Mouse (Mus musculus) stomach, embryonic 15.5 days (tissue): ENCODE results near the gene Kndc1. TPM values are rescaled to one million over a fixed set of nuclear protein-coding genes. Genes with fewer than 3 reads are reported as not detected.

ENCODE experiments used
- ATAC-seq: fragments of 200-750 bp; cut with Nextera tagmentation; 2 replicates; pipeline ENCODE4 v1.8.0; 2017; ENCODE audit warnings: low read depth, moderate number of reproducible peaks, moderate TSS enrichment; ENCODE audit not compliant: insufficient read depth, low FRiP score
- H3K27ac ChIP-seq: fragments of 300-500 bp; sonication (generic); 2 replicates; pipeline ENCODE4 v1.5.1; 2015; ENCODE audit warnings: mild to moderate bottlenecking, inconsistent platforms
- H3K27me3 ChIP-seq: fragments of 300-500 bp; sonication (generic); replicated peaks from 2 replicates; pipeline ENCODE4 v1.6.1; 2015; ENCODE audit warnings: inconsistent platforms
- H3K36me3 ChIP-seq: fragments of 300-500 bp; sonication (generic); 2 replicates; pipeline ENCODE4 v1.6.1; 2015; ENCODE audit warnings: inconsistent platforms
- H3K4me1 ChIP-seq: fragments of 300-500 bp; sonication (generic); 2 replicates; pipeline ENCODE4 v1.6.1; 2015; ENCODE audit warnings: inconsistent platforms
- H3K4me2 ChIP-seq: fragments of 300-500 bp; sonication (generic); 2 replicates; pipeline ENCODE4 v1.6.1; 2015; ENCODE audit warnings: mild to moderate bottlenecking, inconsistent platforms
- H3K4me3 ChIP-seq: fragments of 300-500 bp; sonication (generic); replicated peaks from 2 replicates; pipeline ENCODE4 v1.5.1; 2015; ENCODE audit warnings: inconsistent platforms
- H3K9ac ChIP-seq: fragments of 300-500 bp; sonication (generic); 2 replicates; pipeline ENCODE4 v1.6.1; 2015; ENCODE audit warnings: inconsistent platforms
- H3K9me3 ChIP-seq: fragments of 300-500 bp; sonication (generic); 2 replicates; pipeline ENCODE4 v1.6.1; 2016; ENCODE audit warnings: inconsistent platforms
- WGBS: fragments of 180-500 bp; shearing (Covaris S2); methylation state at CpG from one replicate; pipeline ENCODE4 v1.1.7; 2015; 5-methylcytosine and 5-hydroxymethylcytosine counted together
- polyA plus RNA-seq: library from polyadenylated mRNA; unstranded; fragments of >200 nt; fragmentation: Nextera tagmentation; extraction: Ambion mirVana; gene quantifications from 2 replicates; pipeline ENCODE4 v1.2.1, GENCODE M21; 2015

Kndc1 gene
- polyA plus RNA-seq, 1 experiment from 2014 or later, result 0.14 TPM

DNA sequence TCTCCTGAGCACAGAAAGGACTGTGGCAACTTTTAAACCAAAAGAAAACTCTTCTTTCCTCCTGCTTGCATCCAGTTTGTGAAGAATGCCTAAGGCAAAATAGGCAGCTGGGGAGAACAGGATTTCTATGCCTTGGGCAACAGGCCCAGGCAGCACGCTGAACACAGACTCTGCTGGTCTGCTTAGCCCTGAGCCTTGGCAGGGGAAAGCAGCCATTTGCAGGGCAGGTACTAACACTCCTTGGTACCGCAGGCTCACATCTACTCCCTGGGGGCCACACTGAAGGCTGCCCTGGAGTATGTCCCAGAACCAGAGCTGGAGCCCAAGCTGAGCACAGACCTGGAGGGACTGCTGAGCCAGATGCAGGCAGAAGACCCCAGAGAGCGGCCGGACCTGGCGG, 13.7 kb downstream of the Kndc1 start:
- Histone ChIP-seq H3K9me3 (no peaks in the 10 kb centered on the region), H3K27me3 (no peaks in the 10 kb centered on the region), H3K9ac (no peak overlapping the region), H3K36me3 (no peaks in the 10 kb centered on the region), H3K4me3 (no peak overlapping the region), H3K4me2 (no peak overlapping the region), H3K27ac (0 out of 2 replicates have a peak overlapping the region, but pooled peaks have one; percentile 5), H3K4me1 (no peaks in the 10 kb centered on the region)
- ATAC-seq, result no peak
- WGBS, result 56% methylated on average over 5 of the region's 5 CpGs

DNA sequence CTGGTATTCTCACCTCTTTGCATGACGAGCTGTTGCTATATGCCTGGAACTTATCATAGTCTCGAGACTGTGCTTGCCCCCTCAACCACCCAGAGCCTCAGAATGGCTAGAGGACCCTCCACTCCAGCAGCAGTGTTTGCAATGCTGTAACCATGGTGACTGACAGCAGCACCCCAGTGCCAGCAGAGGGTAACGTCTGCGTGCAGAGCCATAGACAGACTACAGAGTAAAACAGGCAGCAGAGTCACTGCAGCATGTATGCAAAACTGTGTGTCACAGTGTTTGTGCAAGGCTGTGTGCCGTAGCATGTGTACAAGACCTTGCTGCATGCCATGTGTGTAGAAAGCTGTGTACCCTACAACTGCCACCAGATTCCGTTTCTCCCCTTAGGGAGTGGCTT, 15.0 kb downstream of the Kndc1 start:
- WGBS, result 51% methylated on average over 6 of the region's 6 CpGs
- Histone ChIP-seq H3K9ac (no peak overlapping the region), H3K27ac (no peak overlapping the region), H3K9me3 (no peaks in the 10 kb centered on the region), H3K4me3 (no peak overlapping the region), H3K36me3 (no peaks in the 10 kb centered on the region), H3K4me2 (no peak overlapping the region), H3K27me3 (peaks cover 9% of the 10 kb centered on the region; the same call in 1 of the 2 replicates), H3K4me1 (peaks cover under 1% of the 10 kb centered on the region; the same call in 1 of the 2 replicates)
- no peak for ATAC-seq

DNA sequence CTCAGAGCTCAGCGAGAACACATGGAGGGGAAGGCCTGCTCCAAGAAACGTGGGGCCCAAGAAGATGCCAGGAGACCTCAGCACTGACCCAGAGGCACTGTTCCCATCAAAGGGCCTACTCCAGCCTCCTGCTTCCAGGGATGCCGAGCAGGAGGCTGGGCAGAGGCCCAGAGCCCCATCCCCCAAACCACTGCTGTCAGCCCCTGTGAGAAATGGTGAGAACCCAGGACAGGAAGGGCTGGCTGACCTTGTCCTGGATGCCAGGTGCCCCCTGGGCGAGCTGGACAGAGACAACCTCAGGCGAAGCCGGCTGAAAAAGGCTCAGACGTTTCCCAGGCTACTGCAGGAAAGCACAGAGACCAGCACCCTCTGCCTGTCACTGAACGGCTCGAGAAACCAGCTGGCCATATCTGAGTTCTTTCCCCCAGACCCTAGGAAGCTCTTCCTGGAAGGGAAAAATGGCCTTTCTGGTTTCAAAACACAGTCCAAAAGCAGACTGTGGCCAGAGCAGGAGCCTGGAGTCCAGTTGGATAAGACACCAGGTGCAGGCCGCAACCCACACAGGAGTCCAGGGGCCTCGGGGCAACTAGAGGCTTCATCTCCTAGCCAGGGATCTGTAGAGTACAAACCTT, 15.8 kb downstream of the Kndc1 start:
- WGBS, result 43% methylated on average over 11 of the region's 11 CpGs
- no peak overlapping the region for H3K4me3 ChIP-seq
- H3K9me3 ChIP-seq, result no peaks in the 10 kb centered on the region
- H3K36me3 ChIP-seq, result no peaks in the 10 kb centered on the region
- H3K4me1 ChIP-seq, result peaks cover 5% of the 10 kb centered on the region; the same call in 1 of the 2 replicates
- peaks cover 9% of the 10 kb centered on the region; the same call in 1 of the 2 replicates for H3K27me3 ChIP-seq
- no peak overlapping the region for H3K27ac ChIP-seq
- no peak for ATAC-seq
- no peak overlapping the region for H3K4me2 ChIP-seq
- H3K9ac ChIP-seq, result no peak overlapping the region

DNA sequence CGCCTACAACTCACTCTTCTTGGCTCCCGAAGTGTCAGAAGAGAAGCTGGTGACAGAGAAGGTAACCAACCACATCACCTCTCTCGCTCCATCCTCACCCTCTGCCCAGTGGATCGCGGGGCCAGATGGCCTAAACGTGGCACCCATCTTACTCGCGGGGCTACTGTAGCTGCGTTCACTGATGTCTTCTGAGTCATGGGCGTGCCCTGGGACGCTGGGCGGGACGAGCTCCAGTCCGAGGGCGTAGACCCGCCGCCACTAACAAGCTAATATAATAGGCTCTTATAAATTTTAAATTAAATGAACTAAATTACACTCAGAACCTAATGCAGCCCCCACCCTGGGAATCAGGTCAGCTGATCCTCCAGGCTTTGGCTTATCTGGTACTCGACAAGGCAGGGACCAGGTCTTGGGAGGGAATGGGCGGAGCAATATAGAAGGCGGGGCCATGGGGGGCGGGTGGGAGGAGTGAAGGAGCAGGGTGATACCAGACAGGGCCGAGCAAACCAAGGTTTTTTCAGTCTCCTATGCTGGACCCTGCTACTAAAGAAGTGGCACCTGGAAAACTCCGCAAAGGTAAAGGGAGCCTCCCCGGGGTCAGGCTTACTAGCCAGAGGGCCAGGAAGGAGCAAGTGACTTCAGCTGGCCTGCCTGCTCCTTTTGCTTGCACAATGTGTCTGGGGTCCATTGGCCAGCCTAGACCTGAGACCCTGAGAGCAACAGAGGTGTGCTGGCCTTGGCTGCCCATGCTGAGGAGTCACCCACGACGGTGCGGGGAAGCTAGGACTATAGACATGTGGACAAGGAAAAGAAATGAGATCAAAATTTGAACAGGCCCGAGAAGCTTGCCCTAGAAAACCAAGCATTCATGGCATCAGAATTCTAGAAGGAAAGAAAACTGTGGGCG, 19.9 kb downstream of the Kndc1 start:
- Histone ChIP-seq H3K27ac (no peak overlapping the region), H3K9ac (no peak overlapping the region), H3K9me3 (no peaks in the 10 kb centered on the region), H3K4me3 (peak overlapping the region; percentile 28), H3K36me3 (no peaks in the 10 kb centered on the region), H3K4me1 (peaks cover 5% of the 10 kb centered on the region; the same call in 1 of the 2 replicates), H3K4me2 (peak overlapping the region; percentile 54), H3K27me3 (peaks cover 9% of the 10 kb centered on the region; the same call in 1 of the 2 replicates)
- 11% methylated on average over 29 of the region's 29 CpGs for WGBS
- ATAC-seq, result 0 out of 2 replicates have a peak, but pooled peaks have one; percentile 66

DNA sequence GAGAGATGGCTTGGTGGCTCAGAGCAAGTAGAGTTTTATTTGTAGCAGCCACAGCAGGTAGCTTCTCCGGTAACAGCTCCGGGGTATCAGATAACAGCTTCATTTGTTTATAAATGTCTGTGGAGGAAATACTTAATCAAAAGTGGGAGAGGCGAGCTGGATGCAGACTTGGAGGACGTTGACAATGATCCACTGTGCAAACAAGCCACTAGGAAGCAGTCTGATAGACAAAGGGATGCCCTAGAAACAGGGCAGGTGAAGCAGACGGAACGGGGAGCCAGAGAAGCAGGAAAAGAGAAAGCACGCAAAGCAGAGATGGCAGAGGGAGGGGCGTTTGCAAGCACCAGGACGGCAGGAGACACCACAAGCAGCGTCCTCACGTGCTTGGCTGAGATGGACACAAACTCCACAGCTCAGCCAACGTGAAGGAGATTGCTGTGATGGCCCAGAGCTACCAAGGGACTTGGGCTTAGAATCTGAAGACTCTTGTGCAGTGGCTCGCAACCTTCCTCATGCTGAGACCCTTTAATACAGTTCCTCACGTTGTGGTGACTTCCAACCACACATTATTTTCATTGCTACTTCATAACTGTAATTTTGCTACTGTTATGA, 21.3 kb downstream of the Kndc1 start:
- WGBS, result 7% methylated on average over 14 of the region's 14 CpGs
- Histone ChIP-seq H3K27ac (no peak overlapping the region), H3K9me3 (no peaks in the 10 kb centered on the region), H3K4me2 (peak overlapping the region; percentile 32), H3K36me3 (no peaks in the 10 kb centered on the region), H3K4me1 (peaks cover 5% of the 10 kb centered on the region; the same call in 1 of the 2 replicates), H3K27me3 (peaks cover 12% of the 10 kb centered on the region; the same call in 1 of the 2 replicates), H3K9ac (no peak overlapping the region), H3K4me3 (no peak overlapping the region)
- no peak for ATAC-seq

DNA sequence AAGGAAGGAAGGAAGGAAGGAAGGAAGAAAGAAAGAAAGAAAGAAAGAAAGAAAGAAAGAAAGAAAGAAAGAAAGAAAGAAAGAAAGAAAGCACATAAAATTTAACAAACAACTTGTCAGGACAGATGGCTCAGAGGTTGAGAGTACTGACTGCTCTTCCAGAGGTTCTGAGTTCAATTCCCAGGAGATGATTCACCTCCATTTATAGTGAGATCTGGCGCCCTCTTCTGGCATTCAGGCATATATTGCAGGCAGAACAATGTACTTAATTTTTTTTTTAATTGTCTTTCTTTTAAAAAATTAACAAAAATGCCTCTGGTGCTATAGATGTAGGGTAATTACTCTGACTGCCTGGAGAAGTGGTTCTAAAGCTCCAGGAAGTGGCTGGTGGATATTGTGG, 21.8 kb downstream of the Kndc1 start:
- no peak overlapping the region for H3K4me2 ChIP-seq
- 0% methylated on average over 1 of the region's 1 CpGs for WGBS
- no peak overlapping the region for H3K4me3 ChIP-seq
- peaks cover 12% of the 10 kb centered on the region; the same call in 1 of the 2 replicates for H3K27me3 ChIP-seq
- H3K9ac ChIP-seq, result no peak overlapping the region
- no peak overlapping the region for H3K27ac ChIP-seq
- ATAC-seq, result no peak
- H3K36me3 ChIP-seq, result no peaks in the 10 kb centered on the region
- H3K4me1 ChIP-seq, result peaks cover 5% of the 10 kb centered on the region; the same call in 1 of the 2 replicates
- H3K9me3 ChIP-seq, result no peaks in the 10 kb centered on the region

DNA sequence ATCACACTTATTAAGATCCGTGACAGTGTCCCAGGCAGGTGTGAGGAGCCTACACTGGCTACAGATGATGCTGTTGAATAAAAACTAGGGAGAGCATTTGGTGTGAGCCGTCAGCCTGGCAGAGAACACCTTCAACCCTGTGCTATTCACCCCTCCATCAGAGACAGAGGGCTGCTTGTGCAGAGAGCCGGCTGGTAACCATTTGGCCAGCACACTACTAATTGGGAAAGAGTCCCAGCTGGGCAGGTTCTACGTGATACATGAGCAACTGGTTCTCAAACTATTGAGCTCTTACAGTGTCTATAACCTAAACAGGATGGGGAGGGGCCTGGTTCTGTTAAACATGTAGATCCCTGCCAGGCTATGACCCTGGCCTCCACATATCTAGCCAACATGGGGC, 23.8 kb downstream of the Kndc1 start:
- Histone ChIP-seq H3K4me1 (peaks cover 5% of the 10 kb centered on the region; the same call in 1 of the 2 replicates), H3K36me3 (no peaks in the 10 kb centered on the region), H3K4me2 (no peak overlapping the region), H3K4me3 (no peak overlapping the region), H3K27me3 (peaks cover 12% of the 10 kb centered on the region; the same call in 1 of the 2 replicates), H3K9ac (no peak overlapping the region), H3K9me3 (no peaks in the 10 kb centered on the region), H3K27ac (no peak overlapping the region)
- ATAC-seq, result no peak
- WGBS, result 72% methylated on average over 4 of the region's 4 CpGs

DNA sequence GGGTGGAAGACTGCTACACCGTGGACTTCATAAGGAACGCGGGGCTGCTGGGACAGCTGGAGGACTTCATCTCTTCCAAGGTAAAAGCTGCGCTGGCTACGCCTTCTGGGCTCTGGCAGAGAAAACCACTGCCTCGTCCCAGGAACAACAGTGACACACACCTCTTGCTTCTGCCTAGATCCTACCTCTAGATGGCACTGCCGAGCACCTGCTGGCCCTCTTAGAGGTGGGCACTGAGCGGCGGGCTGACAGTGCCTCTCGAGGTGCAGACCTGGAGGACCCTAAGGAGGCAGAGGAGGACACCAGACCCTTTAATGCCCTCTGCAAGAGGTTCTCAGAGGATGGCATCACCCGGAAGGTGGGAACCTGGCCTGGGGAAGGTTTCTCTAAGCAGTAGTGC, 36.2 kb downstream of the Kndc1 start:
- Histone ChIP-seq H3K36me3 (no peaks in the 10 kb centered on the region), H3K9ac (no peak overlapping the region), H3K4me1 (no peaks in the 10 kb centered on the region), H3K4me2 (no peak overlapping the region), H3K27me3 (0 out of 2 replicates have a peak, but pooled peaks cover 3% of the 10 kb centered on the region), H3K9me3 (no peaks in the 10 kb centered on the region), H3K27ac (no peak overlapping the region), H3K4me3 (no peak overlapping the region)
- ATAC-seq, result no peak
- WGBS, result 18% methylated on average over 11 of the region's 11 CpGs

DNA sequence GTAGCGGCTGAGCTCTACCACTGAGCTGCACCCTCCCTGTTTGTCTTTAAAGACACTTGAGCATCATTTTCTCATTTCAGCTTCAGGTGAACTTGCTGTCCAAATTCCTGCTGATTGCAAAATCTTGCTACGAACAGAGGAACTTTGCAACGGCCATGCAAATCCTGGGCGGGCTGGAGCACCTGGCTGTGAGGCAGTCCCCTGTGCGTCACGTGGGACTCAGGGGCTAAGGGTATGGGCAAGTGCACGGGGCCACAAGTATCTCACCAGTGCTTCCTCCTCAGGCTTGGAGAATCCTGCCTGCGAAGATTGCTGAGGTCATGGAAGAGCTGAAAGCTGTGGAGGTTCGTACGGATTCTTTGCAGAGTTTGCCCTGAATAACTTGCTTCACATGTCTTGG, 42.2 kb downstream of the Kndc1 start:
- Histone ChIP-seq H3K36me3 (no peaks in the 10 kb centered on the region), H3K27ac (no peak overlapping the region), H3K27me3 (no peaks in the 10 kb centered on the region), H3K9me3 (no peaks in the 10 kb centered on the region), H3K4me1 (no peaks in the 10 kb centered on the region), H3K4me3 (no peak overlapping the region), H3K9ac (no peak overlapping the region), H3K4me2 (no peak overlapping the region)
- no peak for ATAC-seq
- 73% methylated on average over 10 of the region's 10 CpGs for WGBS

DNA sequence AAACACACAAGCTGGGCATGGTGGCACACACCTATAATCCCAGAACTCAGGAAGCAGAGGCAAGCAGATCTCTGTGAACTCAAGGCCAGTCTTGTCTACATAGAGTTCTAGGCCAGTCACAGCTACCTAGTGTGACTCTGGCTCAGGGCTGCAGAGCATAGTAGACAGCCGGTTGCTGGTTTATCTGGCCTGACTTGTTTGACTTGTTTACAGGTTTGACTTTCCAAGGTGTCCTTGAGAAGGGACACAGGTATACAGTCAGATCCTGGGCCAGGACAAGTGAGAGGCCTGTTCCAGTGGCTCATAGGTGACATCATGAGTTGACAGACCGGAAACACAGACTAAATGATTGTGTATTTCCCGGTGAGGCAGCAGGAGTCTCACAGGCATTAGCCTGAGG, 42.6 kb downstream of the Kndc1 start:
- ATAC-seq, result peak; percentile 70; the same call in 1 of the 2 replicates
- Histone ChIP-seq H3K9me3 (no peaks in the 10 kb centered on the region), H3K4me1 (no peaks in the 10 kb centered on the region), H3K36me3 (no peaks in the 10 kb centered on the region), H3K4me3 (no peak overlapping the region), H3K27me3 (peaks cover 3% of the 10 kb centered on the region), H3K27ac (no peak overlapping the region), H3K4me2 (no peak overlapping the region), H3K9ac (no peak overlapping the region)
- 46% methylated on average over 3 of the region's 3 CpGs for WGBS

DNA sequence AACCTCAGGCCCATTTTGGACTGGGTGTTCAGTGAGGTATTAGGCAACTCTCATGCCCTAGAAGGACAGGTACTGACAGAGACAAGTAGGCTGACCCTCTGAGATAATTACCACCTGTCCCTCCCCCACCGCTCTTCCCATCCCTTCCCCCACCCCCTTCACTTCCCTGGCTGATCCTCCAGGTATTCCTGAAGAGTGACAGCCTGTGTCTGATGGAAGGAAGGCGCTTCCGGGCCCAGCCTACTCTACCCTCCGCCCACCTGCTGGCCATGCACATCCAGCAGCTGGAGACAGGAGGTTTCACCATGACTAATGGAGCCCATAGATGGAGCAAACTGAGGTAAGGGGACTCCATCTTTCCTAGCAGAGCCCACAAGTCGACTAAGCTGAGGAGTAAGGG, 43.3 kb downstream of the Kndc1 start:
- Histone ChIP-seq H3K36me3 (no peaks in the 10 kb centered on the region), H3K27me3 (peaks cover 9% of the 10 kb centered on the region), H3K27ac (no peak overlapping the region), H3K9ac (no peak overlapping the region), H3K9me3 (no peaks in the 10 kb centered on the region), H3K4me3 (no peak overlapping the region), H3K4me1 (no peaks in the 10 kb centered on the region), H3K4me2 (no peak overlapping the region)
- 60% methylated on average over 5 of the region's 5 CpGs for WGBS
- ATAC-seq, result no peak
